Mouse (Mus musculus) kidney, postnatal 4 days (tissue): ENCODE measurements around the gene Ms4a6d.
A peak's percentile ranks its signal among the peaks of the same experiment; 100 is the strongest.
"Not testable (repeated sequence)": the region's sequence is repeated elsewhere in the genome, so short reads cannot be mapped to it uniquely, and the experiment has no call there.

Source experiments
- DNase-seq, 2 experiments: peaks; one replicate each; pipeline ENCODE4 v3.0.0; 2021; ENCODE audit warnings: mixed read lengths in 2 of 2

Ms4a6d gene

DNA sequence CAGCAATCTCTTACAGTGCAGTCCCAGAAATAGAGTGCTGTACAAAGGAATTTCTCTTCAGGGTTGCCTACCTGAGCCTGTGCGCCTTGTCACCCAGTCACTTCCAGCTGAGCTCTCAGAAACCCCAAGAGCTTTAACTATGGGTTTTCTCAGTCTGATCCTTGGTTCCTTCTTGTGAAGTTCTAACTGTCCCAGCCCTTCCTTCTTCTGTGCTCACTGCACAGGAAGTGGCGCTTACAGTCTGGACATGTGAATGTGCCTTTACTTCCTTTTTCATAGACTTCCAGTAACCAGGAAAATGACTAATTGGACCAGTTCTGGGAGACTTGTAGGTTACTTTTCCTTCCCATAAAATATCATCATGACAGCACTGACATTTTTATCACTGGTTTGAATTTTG lies at the start of gene Ms4a6d:
Gene Ms4a6d (minus strand): TSS at position 247 of the 400 bp plus-strand sequence.
- DNase-seq = no peak

GRCm38 (mm10) chr19:11649564-11649963 lies 44.9 kb upstream of the Ms4a6d start:
- DNase-seq = no peak

GRCm38 (mm10) chr19:11646166-11646565 lies 41.5 kb upstream of the Ms4a6d start:
- no peak for DNase-seq

DNA sequence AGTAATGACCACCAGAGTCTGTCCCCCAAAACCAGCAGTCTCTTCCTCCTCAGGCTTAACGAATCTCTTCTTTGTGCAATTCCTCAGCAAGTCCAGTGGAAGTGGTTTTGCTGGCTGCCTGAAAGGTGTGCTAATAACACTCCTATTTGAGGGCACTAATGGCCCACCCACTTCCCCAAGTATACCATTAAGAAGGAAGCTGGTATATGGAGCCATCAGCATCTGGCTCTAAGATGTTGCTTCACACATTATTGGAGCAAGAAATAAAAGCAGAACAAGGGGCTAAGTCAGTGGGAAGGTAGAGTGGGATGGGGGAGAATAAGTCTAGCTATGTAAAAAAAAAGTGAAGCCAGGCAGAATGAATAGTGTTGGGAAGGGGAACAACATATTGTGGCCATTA lies 36.1 kb upstream of the Ms4a6d start, which contains the start of gene Ms4a3:
Gene Ms4a3 (minus strand): TSS at position 120 of the 400 bp plus-strand sequence.
- DNase-seq = no peak

- no peak for DNase-seq
Measured at GRCm38 (mm10) chr19:11639038-11639437, 34.4 kb upstream of the Ms4a6d start.

GRCm38 (mm10) chr19:11635572-11635971 lies 30.9 kb upstream of the Ms4a6d start:
- DNase-seq = no peak

GRCm38 (mm10) chr19:11634330-11634729 lies 29.7 kb upstream of the Ms4a6d start:
- DNase-seq = no peak

DNA sequence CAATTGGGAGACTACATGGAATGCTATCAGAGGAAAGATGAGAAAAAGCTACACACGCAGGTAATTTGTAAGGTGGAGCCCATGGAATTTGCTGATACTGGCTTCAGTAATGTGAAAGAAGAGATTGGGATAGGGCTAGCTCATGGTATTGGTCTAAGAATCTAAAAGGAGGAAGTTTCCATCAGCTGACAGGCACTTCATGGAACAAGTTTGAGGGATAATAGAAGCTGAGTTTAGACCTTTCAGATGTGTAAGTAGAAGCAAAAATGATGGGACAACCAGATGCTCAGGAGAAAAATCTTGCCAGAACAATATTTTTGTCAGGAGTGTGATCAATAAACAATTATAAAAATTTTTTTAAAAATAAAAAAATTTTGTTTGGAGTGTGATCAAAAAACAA lies 29.1 kb upstream of the Ms4a6d start:
- DNase-seq = no peak

DNA sequence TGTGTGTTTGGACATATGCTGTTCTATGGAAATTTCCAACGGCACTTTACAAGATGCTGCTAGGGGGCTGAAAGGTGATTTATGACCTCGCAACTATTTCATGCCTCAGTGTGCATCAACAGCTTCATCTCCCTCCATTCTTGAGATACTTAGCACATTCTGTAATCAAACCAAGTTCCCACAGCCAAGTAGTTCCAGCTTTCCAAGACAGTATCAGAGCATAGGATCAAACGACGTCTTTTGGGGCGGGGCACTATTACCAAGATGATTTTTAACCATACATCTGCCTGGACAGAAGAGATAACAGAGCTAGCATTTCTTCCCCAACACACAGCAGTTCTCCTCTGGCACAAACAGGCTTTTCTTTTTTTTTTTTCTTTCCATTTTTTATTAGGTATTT lies 20.6 kb upstream of the Ms4a6d start:
- no peak for DNase-seq

DNA sequence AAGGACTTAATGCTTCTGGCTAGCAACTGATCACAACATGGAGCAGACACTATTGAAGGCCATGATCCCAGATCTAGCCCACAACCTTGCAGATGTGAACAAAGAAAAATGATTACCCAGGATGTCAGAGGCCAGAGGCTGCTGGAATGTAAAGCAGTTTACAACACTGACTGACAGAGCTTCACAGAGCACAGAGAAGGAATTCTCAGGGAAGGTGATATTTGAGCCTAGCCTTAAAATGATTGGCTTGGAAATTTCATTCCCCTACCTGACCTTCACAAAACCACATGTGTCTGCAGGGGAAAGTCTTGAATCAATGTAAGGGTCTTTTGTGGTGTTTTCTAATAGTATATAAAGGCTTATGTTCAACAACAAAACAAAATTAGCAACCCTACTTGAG lies 20.2 kb upstream of the Ms4a6d start:
- DNase-seq = no peak

DNA sequence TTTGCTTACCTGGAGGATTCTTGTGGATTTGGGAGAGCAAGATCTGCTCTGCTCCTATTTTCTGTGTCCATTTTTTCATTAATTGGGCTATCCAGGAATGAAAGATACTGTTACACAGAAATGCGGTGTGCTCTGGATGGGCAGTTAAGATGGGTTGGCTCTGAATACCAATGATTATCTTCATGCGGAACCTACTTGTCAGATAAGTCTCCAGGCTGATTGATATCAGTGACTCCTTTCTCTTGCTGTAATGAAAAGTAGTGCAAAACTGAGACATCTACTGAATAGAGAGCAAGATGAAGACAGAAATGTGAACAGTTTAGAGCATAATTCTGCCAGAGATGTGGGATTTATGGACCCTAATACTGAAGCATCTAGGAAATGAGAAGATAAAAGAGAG lies 18.9 kb upstream of the Ms4a6d start, which contains the start of gene Ms4a2:
Gene Ms4a2 (minus strand): TSS at position 169 of the 400 bp plus-strand sequence.
- no peak for DNase-seq

- DNase-seq = no peak
Measured at GRCm38 (mm10) chr19:11617983-11618382, 13.3 kb upstream of the Ms4a6d start.

DNA sequence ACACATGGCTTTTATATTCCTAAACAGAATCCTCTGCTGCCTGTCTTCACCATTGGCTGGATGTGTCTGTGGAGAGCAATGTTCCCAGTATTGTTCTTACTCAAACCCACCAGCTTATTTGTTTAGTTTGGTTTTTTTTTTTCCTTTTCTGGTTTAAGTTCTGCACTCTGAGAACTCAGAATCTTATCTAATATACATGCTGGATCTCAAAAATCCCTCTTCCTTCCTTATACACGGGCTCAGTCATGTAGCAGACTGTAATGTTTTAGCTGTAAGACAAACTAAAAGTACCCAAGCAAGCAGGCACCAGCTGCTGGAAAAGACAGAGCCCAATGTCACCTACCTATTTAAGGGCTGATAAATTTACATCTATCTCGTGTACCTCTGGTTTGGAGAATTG lies 10.2 kb upstream of the Ms4a6d start:
- DNase-seq = no peak

GRCm38 (mm10) chr19:11613776-11614443 lies 9.3 kb upstream of the Ms4a6d start:
- DNase-seq = no peak

GRCm38 (mm10) chr19:11613084-11613483 lies 8.4 kb upstream of the Ms4a6d start:
- no peak for DNase-seq

- no peak for DNase-seq
Measured at GRCm38 (mm10) chr19:11612293-11612692, 7.6 kb upstream of the Ms4a6d start.

- peak; percentile 13 to 51 for DNase-seq
Measured at GRCm38 (mm10) chr19:11611541-11611945, 6.9 kb upstream of the Ms4a6d start.

DNA sequence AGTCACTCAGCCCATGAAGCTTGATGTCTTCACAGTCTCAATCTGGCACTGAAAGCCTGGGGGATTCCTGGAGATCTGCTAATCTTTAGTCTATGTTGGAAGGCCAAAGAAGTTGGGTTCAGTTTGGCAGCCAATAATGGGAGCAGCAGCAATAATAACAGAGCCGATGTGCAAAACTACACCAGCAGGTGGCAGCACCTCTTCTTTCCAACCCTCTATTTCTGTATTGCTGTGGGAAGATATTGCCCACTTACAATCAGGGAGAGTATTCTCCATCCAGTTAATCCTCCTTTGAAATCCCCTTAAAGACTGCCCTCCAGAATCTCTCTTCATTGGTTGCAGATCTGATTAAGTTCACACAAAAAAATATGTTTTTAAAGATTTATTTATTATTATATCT lies 3.5 kb upstream of the Ms4a6d start:
- DNase-seq = peak; percentile 67 to 68

- peak; percentile 7 to 30 for DNase-seq
Measured at GRCm38 (mm10) chr19:11602026-11602425, 2.6 kb downstream of the Ms4a6d start.

DNA sequence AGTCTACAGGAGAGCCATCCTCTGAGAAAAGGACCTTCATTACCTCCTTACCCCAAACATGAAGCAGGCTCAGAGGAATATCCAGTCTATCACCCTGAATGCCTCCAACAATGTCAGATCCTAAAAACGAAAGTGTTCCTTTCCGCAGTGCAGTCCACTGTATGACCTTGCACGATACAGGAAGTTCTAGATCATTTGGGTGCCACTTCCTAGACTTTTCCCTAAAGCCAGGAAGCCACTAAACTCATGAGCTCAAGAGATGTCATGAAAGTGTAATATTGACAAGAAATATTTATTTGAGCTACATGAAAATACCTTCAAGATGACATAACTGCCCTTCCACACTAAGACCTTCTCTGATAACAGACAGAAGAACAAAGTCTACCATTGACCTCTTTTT lies 3.3 kb downstream of the Ms4a6d start:
- DNase-seq = no peak

GRCm38 (mm10) chr19:11589891-11590449 lies 14.7 kb downstream of the Ms4a6d start:
- DNase-seq = no peak

- DNase-seq = no peak
Measured at GRCm38 (mm10) chr19:11589205-11589604, 15.4 kb downstream of the Ms4a6d start.

DNA sequence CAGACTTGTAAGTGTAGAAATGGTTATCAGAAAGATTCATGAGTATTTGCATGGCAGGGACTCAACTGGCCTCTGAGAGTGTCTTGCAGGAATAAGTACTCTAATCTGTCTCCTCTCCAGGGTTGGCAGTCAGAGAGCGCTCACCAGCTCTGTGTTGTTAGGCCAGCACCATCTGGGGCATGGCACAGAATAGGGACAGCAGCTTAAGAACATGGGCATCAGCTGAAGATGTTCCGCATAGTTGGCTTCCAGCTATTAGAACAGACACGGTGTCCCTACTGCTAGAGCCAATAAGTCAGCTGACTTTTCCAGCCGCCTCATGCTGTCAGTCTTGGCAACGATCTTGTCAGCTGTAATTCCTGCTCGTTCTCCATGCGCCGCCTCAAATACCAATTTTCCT lies 29.7 kb downstream of the Ms4a6d start:
- no peak for DNase-seq

DNA sequence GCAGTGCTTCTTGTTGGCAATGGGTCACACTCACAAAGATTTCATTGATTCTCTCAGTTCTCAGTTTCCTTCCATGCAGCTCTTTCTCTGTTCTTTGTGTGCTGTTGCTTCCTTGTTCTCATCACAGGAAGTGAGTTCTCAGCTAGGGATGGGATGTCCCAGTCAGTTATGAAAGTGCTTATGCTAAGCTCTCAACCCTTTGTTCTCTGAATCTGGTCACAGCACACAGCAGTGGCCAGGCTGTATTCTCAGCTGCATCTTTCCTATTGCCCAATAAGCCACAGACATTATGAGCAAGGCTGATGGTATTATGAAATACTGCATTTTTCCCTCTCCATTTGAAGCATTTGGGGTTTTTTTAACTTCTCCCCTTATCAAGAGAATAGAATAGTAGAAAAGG lies 45.1 kb downstream of the Ms4a6d start:
- not testable (repeated sequence) for DNase-seq

- DNase-seq = no peak
Measured at GRCm38 (mm10) chr19:11554726-11555125, 49.9 kb downstream of the Ms4a6d start.
